Mouse (Mus musculus) embryo, embryonic 11.5 days (tissue): ENCODE measurements around the gene Bag3.

Experiments used
- DNase-seq: peaks from one replicate; pipeline ENCODE4 v3.0.0-alpha.2; 2012; ENCODE audit warnings: low read depth, low spot score

The Bag3 gene

DNA sequence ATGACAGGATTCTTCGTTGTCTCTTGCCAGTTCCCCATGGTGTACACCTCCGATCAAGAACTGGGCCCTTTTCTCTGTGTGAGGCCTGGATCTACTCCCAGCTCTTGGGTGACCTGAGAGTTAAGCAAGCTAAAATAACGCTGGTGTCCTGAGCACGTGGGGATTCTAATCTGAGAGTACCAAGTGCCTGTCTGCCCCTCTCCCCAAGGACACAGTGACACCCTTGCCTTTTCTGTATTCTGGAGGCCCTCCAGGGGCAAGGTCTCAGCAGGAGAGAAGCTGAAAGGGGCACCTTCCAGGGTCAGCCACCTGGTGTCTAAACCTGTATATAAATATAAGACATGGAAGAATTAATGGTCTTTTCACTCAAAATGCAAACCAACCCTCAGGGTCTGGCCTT, 14.3 kb downstream of the Bag3 start:
- no peak for DNase-seq

DNA sequence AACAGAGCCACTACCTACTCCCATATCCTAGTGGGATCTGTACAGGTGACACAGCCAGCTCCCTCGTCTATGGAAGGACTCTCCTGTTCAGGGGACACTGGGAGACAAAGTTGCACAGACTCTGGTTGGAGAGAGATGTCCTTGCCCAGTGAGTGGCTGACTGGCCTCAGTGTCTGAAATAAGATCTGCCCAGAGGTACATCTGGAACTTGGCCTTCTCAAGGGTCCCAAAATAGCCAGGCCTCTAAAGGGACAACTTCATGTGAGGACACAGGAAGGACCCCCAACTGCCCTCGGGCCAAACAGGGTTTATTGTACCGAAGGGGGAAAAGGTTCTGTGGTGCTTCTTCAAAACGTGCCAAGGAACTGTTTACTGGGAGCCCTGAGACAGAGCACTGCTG, 14.8 kb downstream of the Bag3 start:
- DNase-seq = no peak

DNA sequence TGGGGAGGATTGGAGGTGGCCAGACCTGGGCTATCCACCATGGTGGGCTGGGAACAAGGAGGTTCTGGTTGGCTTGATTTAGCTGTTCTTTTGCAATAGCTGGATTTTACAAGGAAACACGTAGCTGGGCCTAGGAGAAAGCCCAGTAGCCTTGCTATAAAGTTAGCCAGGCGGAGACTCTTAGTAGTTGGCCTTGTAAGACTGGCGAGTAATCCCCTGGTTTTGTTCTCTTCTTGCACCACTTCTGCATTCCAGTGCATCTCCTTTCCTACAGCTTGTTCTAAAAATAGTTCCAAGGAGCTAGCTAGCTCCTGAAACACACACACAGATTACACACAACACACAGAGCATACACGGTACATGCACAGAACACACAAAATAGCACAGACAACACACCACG, 15.4 kb downstream of the Bag3 start:
- no peak for DNase-seq

DNA sequence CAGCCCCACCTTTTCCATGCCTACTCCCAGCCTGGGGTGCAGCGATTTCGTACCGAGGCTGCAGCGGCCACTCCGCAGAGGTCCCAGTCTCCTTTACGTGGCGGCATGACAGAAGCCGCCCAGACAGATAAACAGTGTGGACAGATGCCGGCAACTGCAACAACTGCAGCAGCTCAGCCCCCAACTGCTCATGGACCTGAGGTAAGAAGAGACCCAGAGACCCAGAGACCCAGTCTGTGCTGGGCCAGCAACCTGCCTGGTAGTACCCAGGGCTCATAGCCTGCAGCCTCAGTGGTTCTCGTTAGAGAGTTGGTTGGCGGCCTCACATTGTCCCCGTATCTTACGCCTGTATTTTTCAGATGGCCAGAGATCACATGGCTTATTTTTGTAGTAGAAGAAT, 16.7 kb downstream of the Bag3 start:
- no peak for DNase-seq

DNA sequence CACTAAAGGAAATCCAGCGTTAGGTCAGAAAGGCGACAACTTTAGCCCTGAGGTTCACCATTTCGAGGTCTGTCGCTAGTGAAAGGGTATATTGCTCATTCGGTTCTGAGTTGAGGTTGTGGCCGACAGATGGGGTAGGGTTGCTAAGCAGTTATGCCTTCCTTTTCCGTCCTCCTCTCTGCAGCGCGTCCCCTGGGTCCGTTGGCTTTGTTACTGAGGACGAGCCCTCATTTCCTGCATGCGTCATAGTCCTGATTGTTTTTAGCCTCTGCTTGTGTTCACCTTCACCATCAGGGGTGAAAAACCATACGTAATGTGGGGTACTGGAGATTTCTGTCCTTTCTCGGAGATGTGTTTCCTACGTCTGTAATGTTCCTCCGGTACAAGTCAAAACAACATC, 17.3 kb downstream of the Bag3 start:
- DNase-seq = no peak

DNA sequence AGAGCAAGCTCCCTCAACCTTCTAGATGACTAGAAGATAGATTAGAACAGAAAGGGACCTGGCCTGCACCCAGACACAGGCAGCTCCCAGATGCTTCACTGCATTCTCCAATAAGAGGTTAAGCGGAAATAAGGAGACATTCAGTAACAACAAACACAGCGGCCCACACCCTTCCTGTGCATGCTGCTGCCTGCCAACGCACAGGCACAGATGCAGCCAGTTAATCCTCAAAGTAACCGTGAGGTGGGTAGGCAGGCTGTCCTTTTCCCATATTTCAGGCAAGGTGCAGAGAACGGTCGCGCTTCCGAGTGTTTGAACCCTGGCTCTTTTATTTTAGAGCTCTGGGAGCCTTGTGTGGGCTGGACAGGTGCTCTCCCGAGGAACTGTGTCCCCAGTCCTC, 17.8 kb downstream of the Bag3 start:
- DNase-seq = no peak

DNA sequence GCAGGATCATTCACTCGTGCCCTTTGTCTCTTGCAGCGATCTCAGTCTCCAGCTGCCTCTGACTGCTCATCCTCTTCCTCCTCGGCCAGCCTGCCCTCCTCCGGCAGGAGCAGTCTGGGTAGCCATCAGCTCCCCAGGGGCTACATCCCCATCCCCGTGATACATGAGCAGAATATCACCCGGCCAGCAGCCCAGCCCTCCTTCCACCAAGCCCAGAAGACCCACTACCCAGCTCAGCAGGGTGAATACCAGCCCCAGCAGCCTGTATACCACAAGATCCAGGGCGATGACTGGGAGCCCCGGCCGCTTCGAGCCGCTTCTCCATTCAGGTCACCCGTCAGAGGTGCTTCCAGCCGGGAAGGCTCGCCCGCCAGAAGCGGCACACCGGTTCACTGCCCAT, 18.4 kb downstream of the Bag3 start:
- no peak for DNase-seq

DNA sequence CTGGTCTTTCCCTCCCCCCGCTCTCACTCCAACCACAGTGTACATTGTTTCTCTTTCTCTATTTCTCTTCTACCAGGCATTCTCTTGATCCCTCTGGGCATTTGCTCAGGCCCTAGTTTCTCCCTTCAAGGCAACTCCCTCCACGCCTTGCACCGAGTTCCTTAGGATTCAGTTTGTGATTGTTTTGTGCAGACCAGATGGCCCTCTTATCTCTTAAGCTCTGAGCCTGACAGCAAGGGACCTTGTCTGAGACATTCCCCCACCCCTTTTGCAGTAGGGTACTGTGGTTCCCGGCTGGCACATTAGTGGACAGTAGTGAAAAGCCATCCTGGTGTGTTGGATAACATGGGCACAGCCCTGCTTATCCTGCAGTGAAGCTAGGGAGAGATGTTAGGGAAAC, 19.1 kb downstream of the Bag3 start:
- DNase-seq = no peak

DNA sequence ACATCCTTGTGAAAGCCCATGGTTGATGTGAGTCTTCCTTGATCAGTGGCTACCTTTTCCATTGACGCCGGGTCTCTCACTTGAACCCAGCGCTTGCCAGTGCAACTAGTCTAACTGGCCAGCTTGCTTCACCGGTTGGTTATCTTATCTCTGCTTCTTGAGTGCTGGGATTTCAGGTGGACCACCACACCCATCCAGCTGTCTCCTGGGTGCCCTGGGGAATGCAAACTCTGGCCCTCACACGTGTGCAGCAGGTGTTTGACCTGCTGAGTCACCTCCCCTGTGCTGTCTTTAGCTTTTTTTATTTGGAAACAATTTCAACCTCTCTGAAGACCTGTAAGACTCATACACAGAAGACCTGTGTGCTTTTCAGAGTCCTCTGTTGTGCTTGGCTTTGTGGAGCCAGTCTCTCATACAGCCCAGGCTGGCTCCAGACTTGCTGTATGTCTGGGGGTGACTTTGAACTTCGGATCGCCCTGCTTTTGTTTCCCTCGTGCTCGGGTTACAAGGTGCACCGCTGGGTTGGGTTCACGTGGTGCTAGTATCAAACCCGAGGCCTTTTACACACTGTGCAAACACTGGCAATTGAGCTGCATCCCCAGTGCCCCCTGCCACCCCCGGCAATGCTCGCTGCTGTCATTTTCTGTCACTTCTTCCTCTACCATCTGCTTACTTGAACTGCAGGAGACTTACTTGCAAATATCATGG, 19.9 kb downstream of the Bag3 start:
- DNase-seq = no peak

DNA sequence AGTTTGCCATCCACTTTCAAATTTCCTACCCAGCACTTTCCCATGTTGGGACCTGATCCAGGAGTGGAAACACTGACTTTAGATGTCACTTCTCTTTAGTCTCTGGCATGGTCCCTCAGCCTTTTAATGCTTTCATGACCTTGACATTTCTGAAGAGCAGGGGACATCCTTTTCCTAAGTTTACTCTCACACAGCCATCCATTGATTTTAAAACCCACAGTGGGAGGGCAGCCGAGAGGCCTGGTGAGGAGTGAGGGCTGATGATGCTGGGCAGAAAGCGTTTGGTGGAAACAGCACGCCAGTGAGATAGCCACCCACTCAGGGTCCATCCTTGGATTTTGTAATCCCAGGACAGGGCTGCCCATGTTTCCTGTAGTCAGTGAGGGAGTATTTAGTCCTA, 20.5 kb downstream of the Bag3 start:
- no peak for DNase-seq

DNA sequence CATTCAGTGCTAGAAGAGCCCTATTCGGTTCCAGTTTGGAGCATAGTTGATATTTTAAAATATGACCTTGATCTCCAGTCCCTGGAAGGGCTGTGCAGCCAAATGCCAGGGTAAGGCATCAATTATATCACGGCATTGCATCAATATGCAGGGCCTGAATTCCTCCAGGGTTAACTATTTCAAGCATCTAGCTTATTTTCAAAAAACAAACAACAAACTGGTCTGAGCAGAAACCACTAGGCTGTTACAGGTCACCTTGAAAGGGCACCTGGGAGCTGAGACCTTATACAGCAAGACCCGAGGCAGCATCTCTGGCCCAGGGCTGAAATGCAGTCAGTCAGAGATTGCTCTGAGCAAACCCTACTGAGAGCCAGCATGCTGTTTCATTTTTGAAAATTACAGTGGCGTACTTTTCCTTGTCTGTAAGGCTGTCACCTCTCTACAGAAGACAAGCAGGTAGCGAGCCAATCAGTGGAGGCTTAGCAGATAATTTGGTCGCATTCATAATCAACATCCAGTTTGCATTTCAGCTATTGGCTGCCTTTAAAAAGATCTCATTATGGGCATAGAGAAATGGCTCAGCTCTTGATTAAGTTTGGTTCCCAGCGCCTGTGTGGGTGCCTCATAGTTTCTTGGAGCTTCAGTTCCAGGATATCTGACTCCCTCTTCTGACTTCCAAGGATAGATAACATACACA, 21.3 kb downstream of the Bag3 start:
- DNase-seq = no peak

DNA sequence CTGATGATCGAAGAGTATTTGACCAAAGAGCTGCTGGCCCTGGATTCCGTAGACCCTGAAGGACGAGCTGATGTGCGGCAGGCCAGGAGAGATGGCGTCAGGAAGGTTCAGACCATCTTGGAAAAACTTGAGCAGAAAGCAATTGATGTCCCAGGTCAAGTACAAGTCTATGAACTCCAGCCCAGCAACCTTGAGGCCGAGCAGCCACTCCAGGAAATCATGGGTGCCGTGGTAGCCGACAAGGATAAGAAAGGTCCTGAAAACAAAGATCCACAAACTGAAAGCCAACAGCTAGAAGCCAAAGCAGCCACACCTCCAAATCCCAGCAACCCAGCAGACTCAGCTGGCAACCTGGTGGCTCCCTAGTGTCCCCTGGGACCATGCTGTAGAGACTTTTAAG, 22.6 kb downstream of the Bag3 start:
- DNase-seq = no peak

DNA sequence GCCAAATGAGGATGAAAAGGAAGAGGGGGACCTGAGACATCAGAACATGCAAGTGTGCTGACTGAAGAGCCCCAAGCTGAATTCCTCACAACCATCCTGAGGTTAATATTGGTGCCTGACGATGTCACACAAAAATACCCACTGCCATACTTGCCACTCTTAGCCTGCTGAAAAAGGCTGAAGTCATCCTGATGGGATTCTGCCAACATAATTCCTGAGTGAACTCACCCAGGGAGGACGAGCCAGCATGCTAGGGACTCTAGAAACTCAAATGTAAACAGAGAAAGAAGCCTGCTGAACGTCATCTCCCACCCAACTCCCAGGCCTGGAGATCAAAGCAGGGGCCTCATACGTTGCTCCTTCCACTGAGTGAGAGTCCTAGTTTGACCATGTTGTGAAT, 25.7 kb downstream of the Bag3 start:
- no peak for DNase-seq

DNA sequence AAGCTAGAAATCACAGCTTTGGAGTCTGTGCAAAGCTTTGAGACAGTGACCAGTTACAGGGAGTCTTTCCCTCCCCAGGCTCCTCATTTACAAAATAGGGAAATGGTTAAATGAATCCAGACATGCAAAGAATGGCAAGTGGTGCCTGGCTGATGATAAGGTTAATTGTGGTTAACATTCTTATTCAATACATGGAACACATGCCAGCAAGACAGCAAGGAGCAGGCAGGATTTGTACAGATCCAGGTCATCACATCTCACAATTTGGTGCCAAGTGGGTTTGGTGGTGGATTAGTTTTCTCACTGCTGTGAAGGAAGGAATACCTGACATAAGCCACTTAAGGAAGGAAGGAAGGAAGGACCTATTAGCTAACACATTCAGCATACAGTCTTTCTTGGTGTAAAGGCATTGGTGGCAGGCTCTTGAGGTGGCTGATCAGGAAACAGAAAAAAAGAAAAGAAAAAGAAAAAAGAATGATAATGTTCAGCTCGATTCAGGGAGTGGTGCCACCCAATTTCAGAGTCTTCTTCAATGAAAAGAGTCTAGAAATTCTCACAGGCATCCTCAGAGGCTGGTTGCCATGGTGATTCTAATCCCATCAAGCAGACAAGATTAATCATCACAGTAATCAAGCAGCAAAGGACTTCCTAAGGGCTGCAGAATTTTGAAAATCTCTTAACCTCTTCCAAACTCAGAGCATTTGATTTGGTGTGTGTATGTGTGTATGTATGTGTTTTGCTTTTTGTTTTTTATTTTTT, 27.1 kb downstream of the Bag3 start:
- no peak for DNase-seq

DNA sequence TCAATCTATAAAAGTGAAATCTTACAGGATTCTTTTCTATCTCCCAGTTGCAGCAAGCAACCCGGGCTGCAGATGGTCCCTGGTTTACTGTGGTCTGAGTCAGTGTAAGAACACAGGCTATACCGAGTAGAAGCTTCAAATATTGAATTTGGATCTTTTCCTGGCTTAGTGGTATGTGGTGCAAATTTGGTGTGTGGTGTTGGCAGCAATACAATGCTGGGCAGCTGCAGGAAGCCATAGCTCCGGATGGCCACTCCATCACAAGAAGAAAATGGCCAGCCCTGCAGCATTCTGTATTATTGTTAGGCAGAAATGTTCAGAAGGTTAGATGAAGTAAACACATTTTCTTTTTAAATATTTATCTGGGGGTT, 27.7 kb downstream of the Bag3 start:
- DNase-seq = no peak

DNA sequence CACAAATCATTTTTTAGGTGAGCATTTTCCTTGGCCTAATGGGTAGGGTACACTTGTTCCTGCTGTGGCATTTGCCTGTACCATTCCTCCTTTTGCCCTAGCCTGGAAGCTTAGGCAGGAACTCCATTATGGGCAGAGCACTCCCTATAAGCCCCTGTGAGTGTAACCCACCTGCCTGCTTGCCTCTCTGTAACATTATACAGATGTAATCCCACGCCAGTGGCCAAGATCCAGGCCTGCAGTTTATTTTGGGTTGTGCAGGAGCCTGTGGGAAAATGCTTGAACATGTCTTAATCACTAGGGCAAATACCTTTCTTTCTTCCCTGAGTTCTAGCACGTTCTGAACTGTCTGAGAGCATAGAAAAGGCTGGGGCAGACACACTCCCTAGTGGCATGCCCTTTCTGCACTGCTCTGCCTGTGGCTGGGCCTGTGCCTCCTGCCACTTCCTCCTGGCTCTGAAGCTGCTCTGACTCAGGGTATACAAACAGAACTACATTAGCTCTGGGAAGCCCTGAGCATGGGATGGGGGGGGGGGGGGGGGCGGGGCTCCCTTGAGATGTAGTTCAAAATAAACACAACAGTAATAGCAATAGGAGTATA, 29.8 kb downstream of the Bag3 start:
- DNase-seq = no peak

DNA sequence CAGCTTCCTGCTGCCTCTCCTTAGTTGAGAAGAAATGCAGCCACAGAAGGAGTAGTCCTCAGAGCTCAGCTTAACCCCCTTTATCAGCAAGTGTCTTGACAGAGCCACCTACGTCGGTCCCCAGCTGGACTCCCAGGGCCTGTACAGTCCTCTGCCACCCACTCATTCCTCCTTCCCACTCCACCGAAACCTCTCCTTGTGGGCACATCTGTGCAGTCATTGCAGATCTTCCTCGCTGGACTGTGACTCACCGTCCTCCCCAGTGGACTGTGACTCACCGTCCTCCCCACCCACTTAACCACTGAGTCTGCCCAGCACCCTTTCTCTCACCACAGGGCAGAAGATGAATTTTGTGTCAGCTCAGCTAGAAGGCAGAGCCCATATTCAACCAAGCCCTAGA, 31.1 kb downstream of the Bag3 start:
- no peak for DNase-seq

DNA sequence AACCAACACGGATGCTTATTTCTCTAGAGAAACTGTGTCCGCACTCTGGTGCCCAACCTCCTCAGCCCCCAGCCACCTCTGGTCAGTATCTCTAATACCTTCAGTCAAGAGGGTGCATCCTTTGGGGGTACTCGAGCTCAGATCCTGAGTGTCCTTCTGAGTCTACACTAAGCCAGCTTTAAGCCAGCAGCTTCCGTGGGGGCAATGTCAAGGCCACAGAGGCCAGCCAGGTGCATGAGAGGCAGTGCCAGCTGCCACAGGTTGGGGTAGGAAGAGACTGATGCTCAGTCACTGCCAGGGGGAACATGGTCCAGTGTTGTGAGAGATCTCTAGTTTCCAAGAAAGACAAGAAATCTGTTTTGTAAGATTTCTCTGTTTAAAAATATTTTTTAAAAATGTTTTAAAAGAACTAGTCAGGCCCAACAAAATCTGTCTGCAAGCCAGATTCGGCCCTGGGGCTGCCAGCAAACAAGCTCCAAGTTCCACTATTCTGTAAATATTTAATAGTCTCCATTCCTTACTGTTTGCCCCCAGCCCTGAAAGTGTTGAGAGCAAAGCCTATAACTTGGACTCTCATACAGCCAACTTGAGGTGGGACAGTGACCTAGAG, 31.8 kb downstream of the Bag3 start:
- no peak for DNase-seq

DNA sequence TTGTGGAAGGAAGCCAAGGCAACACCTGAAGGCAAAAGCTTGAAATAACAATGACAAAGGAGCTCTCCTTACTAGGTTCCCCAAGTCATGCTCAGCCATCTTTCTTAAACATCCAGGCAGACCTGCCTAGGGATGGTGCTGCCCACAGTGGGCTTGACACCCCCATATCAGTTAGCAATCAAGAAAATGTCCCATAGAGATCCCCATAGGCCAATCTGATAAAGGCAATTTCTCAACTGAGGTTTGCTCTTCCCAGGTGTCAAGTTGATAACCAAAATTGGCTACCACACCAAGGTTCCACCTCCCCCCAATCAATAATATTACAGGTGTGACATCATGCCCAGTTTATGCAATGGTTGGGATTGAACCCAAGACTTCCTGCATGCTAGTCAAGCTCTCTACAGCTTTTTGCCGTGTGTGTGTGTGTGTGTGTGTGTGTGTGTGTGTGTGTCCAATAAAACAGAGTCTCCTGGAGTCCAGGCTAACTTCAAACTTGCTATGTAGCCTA, 33.6 kb downstream of the Bag3 start:
- DNase-seq = no peak

DNA sequence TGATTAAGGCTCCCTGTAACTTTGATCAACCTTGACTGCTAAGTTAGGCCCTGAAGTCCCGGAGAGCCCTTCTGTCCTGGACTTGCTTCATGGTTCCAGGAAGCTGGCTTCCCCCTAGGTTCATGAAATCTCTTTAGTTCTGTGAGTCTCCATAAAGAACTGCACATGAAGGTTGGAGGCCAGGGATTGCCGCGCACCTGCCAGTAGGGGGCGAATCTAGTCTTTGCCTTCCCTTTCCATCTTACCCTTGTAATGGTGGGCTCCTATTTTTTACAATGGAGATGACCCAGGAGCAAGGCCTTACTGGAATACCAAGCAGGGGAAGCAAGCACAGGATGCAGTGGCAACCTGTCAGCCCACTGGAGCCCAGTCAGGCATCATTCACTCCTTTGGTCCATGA, 40.0 kb downstream of the Bag3 start:
- peak; percentile 8 for DNase-seq

DNA sequence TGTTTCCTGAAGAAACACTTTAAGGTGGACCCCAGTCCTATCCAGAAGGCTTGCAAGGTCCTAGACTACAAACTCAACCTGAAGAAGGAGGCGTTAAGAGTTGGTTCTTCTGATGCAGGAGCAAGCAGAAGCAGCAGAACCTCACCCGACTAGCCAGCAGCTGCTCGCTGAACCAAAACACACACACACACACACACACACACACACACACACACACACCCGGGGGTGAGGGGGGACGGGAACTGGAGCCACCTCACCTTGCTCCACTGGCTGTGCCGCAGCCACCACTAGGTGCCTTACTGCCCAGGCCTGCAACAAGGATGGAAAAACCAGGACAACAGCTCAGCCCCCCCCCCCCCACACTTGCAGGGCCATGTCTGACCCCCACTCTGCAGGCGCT, 42.9 kb downstream of the Bag3 start:
- no peak for DNase-seq
